Mouse (Mus musculus) left cerebral cortex, postnatal 10 days (tissue): ENCODE data around the gene Cachd1. TPM values are rescaled to one million over a fixed set of nuclear protein-coding genes. Genes with fewer than 3 reads are reported as not detected.

Experiments
- DNase-seq, 2 experiments: peaks; one replicate each; pipeline ENCODE4 v3.0.0; 2021 to 2022; ENCODE audit warnings: low spot score in 2 of 2, mixed read lengths in 1 of 2; ENCODE audit errors: extremely low spot score in 1 of 2
- intact Hi-C: fragments of 180-260 bp; cut with DNase I; formaldehyde crosslinking; loops from one replicate; pipeline ENCODE4 v1.15.1; 2025
- total RNA-seq, 2 experiments: library from RNA; stranded (reverse); gene quantifications; 2 replicates each; pipeline ENCODE4 v1.2.3; 2021

The Cachd1 gene
- total RNA-seq, 2 experiments from 2014 or later, result 12.7 to 21.5 TPM

DNA sequence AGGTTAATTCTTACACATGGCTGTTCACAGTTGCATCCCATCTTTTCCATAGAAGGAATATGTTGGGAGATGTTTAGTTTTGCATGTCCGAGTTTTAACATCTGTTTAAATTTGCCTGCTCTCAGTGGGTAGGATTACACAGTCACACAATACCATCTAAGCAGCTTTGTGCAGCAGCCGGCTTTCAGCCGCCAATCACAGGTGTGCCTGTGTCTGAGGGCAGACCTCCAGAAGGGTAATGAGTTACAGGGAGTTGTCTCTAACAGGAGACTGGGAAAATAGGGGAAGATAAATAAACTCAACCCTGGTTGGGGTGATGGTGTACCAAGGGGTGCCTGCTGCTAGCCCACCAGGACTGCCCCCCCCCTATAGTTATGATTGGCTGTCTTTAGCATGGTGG lies 299.9 kb downstream of the Cachd1 start:
- intact Hi-C loops, result no loop called here
- DNase-seq, result no peak

Other genes with a start within 250 kb of the Cachd1 start
- gene Gm10577, start 244.0 kb downstream of the Cachd1 start, total RNA-seq, result not detected